ENCODE assay signal across 27 mouse cellular contexts in the genomic region with DNA sequence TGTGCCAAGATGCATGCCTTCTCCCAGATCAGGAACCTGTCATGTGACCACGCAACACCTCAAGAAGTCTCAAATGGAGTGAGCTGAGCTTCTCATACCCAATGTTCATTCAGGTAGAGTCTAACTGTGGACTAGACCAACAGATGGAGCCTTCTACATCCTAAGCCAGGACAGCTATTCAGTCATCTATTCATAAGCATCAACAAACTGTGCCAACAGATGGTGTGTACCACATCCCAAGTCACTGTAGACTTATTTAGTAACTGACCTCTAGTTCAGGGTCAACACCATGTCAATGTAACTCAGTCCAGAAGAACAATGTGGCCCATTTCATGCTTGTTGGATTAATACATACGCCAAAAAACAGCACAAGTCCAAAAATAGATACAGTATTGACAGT.
"Had no signal": no experiment of that assay in that cellular context is flagged by ENCODE, and none has a peak within 500 bp of the region (broad histone marks: within the 10 kb centered on the region; RNA-seq: fewer than 3 reads in every experiment).

No protein-coding gene starts in this region.

- H3K4me3 ChIP-seq: heart, embryonic 12.5 days; heart, embryonic 13.5 days; heart, embryonic 15.5 days; hindbrain, embryonic 10.5 days; hindbrain, embryonic 12.5 days; hindbrain, embryonic 13.5 days; hindbrain, embryonic 15.5 days; intestine, embryonic 15.5 days; kidney, embryonic 15.5 days; layer of hippocampus, adult 2 months; left cerebral cortex, adult 2 months had no signal

- H3K4me1 ChIP-seq: heart, embryonic 12.5 days; heart, embryonic 13.5 days; heart, embryonic 15.5 days; hindbrain, embryonic 12.5 days; hindbrain, embryonic 15.5 days; intestine, embryonic 15.5 days; kidney, embryonic 15.5 days had no signal

- DNase-seq: heart, postnatal 10 days; heart, postnatal 14 days; heart, postnatal 36 days; heart, postnatal 4 days; kidney, adult 11 months; kidney, adult 18-20 months; kidney, adult 2 months; kidney, adult 8-10 months; kidney, adult 9 months; kidney, postnatal 10 days; kidney, postnatal 14 days; kidney, postnatal 25 days; kidney, postnatal 36 days; kidney, postnatal 4 days; layer of hippocampus, adult 9-11 months; layer of hippocampus, postnatal 36 days had no signal
